Mouse (Mus musculus) intestine, postnatal 0 days (tissue): ENCODE measurements around the gene Abca1. TPM values are rescaled to one million over a fixed set of nuclear protein-coding genes. Genes with fewer than 3 reads are reported as not detected.

Source experiments
- ATAC-seq: fragments of 200-750 bp; cut with Nextera tagmentation; 2 replicates; pipeline ENCODE4 v1.8.0; 2017; ENCODE audit warnings: mild to moderate bottlenecking, moderate TSS enrichment, moderate library complexity
- H3K27ac ChIP-seq: fragments of 300-500 bp; sonication (generic); 2 replicates; pipeline ENCODE4 v1.5.1; 2014; ENCODE audit warnings: mild to moderate bottlenecking, low read depth, low read length, moderate library complexity
- H3K27me3 ChIP-seq: fragments of 300-500 bp; sonication (generic); replicated peaks from 2 replicates; pipeline ENCODE4 v1.6.1; 2014; ENCODE audit warnings: low read length, mixed read lengths; ENCODE audit not compliant: control insufficient read depth, insufficient read depth
- H3K36me3 ChIP-seq: fragments of 300-500 bp; sonication (generic); 2 replicates; pipeline ENCODE4 v1.6.1; 2014; ENCODE audit warnings: mild to moderate bottlenecking, moderate library complexity; ENCODE audit not compliant: control insufficient read depth, insufficient read depth
- H3K4me1 ChIP-seq: fragments of 300-500 bp; sonication (generic); replicated peaks from 2 replicates; pipeline ENCODE4 v1.6.1; 2014; ENCODE audit warnings: antibody characterized with exemption, low read length, mixed read lengths; ENCODE audit not compliant: control insufficient read depth, insufficient read depth
- H3K4me2 ChIP-seq: fragments of 300-500 bp; sonication (generic); replicated peaks from 2 replicates; pipeline ENCODE4 v1.6.1; 2014; ENCODE audit warnings: low read depth, mild to moderate bottlenecking, moderate library complexity
- H3K4me3 ChIP-seq: fragments of 300-500 bp; sonication (generic); 2 replicates; pipeline ENCODE4 v1.5.1; 2014; ENCODE audit warnings: low read depth, low read length
- H3K9ac ChIP-seq: fragments of 300-500 bp; sonication (generic); 2 replicates; pipeline ENCODE4 v1.6.1; 2014; ENCODE audit warnings: mild to moderate bottlenecking, low read depth, low read length
- H3K9me3 ChIP-seq: fragments of 300-500 bp; sonication (generic); 2 replicates; pipeline ENCODE4 v1.6.1; 2016; ENCODE audit warnings: mixed run types; ENCODE audit not compliant: control insufficient read depth
- CTCF ChIP-seq: sonication (generic); IDR thresholded peaks from 2 replicates; pipeline ENCODE4 v1.5.1; 2016; ENCODE audit warnings: low read depth, mild to moderate bottlenecking, control low read depth, antibody characterized with exemption, moderate library complexity
- WGBS: fragments of 180-500 bp; shearing (Covaris S2); extraction: QIAGEN DNeasy Blood & Tissue Kit; methylation state at CpG from one replicate; pipeline ENCODE4 v1.1.7; 2014; 5-methylcytosine and 5-hydroxymethylcytosine counted together
- polyA plus RNA-seq: library from polyadenylated mRNA; unstranded; fragments of >200 nt; fragmentation: Nextera tagmentation; extraction: Ambion mirVana; gene quantifications from 2 replicates; pipeline ENCODE4 v1.2.1, GENCODE M21; 2015

The Abca1 gene
- polyA plus RNA-seq, 1 experiment from 2014 or later = 1.4 TPM

DNA sequence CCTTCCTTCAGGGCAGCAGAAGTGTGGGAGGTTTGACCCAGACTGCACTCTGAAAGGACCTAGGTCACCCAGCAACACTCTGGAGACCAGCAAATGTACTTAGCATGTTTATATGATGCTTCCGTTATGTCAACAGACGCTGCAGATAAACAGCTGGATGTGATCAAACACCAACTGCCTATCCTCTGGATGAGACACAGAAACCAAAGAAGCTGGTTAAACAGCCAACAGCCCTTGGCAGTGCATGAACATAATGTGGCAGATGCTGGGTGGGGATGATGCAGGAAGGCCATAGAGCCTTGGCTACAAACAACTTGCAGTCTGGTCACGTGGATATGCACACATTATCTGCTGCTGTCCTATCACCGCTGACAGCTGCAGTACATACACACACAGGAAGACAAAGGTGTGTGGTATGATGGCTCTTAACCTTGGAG is 47.8 kb downstream of the Abca1 start:
- Histone ChIP-seq H3K27me3 (no peaks in the 10 kb centered on the region), H3K4me3 (no peak overlapping the region), H3K9me3 (no peaks in the 10 kb centered on the region), H3K9ac (no peak overlapping the region), H3K27ac (no peak overlapping the region), H3K4me1 (no peaks in the 10 kb centered on the region), H3K4me2 (no peak overlapping the region), H3K36me3 (peaks cover 5% of the 10 kb centered on the region; the same call in 1 of the 2 replicates)
- TF ChIP-seq CTCF = no peak
- no peak for ATAC-seq
- 52% methylated on average over 4 of the region's 4 CpGs for WGBS

- ATAC-seq = no peak
- Histone ChIP-seq H3K4me1 (no peaks in the 10 kb centered on the region), H3K4me2 (no peak overlapping the region), H3K27ac (no peak overlapping the region), H3K9ac (no peak overlapping the region), H3K4me3 (no peak overlapping the region), H3K9me3 (no peaks in the 10 kb centered on the region), H3K36me3 (peaks cover 5% of the 10 kb centered on the region; the same call in 1 of the 2 replicates), H3K27me3 (no peaks in the 10 kb centered on the region)
- peak; percentile 71 for TF ChIP-seq CTCF
- 25% methylated on average over 5 of the region's 5 CpGs for WGBS
Observed at GRCm38 (mm10) chr4:53110356-53110755, 49.3 kb downstream of the Abca1 start.

DNA sequence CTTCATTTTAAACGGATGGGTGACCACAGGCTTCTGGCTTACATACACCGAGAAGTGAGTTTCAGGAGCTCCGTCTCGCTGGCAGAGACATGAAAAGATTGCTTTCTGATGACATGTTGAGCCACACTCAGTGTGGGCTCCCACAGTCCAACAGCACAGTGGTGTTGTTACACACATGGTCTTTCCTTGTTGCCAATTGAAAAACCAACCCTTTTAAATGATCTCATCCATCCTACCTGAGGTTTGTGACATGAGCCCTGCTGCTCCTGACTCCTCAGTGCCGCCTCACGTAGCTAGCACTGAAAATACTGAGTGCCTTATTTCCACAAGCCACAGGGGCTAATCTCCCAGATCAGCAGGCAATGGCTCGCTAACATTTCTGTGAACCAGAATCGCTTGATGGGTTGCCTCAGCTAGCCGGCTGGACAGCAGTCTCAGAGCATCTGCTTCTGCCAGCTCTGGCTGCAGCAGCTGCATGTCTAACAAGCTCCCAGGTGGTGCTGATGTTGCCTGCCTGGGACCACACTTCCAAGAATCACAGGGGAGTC is 50.2 kb downstream of the Abca1 start:
- no peaks in the 10 kb centered on the region for H3K9me3 ChIP-seq
- H3K36me3 ChIP-seq = peaks cover 5% of the 10 kb centered on the region; the same call in 1 of the 2 replicates
- no peak overlapping the region for H3K4me3 ChIP-seq
- no peak overlapping the region for H3K27ac ChIP-seq
- H3K27me3 ChIP-seq = no peaks in the 10 kb centered on the region
- no peaks in the 10 kb centered on the region for H3K4me1 ChIP-seq
- no peak for TF ChIP-seq CTCF
- no peak overlapping the region for H3K9ac ChIP-seq
- no peak for ATAC-seq
- 72% methylated on average over 9 of the region's 9 CpGs for WGBS
- no peak overlapping the region for H3K4me2 ChIP-seq

- ATAC-seq = no peak
- H3K4me1 ChIP-seq = no peaks in the 10 kb centered on the region
- no peak overlapping the region for H3K9ac ChIP-seq
- H3K27ac ChIP-seq = no peak overlapping the region
- H3K9me3 ChIP-seq = no peaks in the 10 kb centered on the region
- no peak overlapping the region for H3K4me2 ChIP-seq
- H3K27me3 ChIP-seq = no peaks in the 10 kb centered on the region
- no peak for TF ChIP-seq CTCF
- H3K4me3 ChIP-seq = no peak overlapping the region
- 64% methylated on average over 4 of the region's 4 CpGs for WGBS
- peaks cover 5% of the 10 kb centered on the region; the same call in 1 of the 2 replicates for H3K36me3 ChIP-seq
Observed at GRCm38 (mm10) chr4:53108194-53108593, 51.5 kb downstream of the Abca1 start.

DNA sequence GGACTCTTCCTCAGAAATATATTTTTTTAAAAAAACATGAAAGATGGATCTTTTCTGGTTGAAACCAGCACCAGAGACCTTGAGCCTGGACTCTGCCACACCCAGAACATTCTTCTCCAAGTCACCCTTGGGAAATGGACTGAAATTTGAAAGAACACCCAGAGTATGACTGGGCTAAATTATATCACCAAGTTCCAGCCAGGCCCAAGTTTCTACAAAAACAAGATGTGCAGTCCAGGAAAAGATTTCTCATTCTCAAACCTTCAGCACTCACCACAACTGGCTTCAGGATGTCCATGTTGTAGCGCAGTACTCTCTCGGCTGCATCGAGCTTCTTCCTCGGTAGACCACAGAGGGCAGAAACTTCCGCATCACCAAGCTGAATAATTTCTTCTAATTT is 53.0 kb downstream of the Abca1 start:
- Histone ChIP-seq H3K36me3 (no peaks in the 10 kb centered on the region), H3K9ac (no peak overlapping the region), H3K4me3 (no peak overlapping the region), H3K4me1 (no peaks in the 10 kb centered on the region), H3K9me3 (no peaks in the 10 kb centered on the region), H3K27me3 (no peaks in the 10 kb centered on the region), H3K4me2 (no peak overlapping the region), H3K27ac (no peak overlapping the region)
- TF ChIP-seq CTCF = no peak
- 95% methylated on average over 5 of the region's 5 CpGs for WGBS
- ATAC-seq = no peak

DNA sequence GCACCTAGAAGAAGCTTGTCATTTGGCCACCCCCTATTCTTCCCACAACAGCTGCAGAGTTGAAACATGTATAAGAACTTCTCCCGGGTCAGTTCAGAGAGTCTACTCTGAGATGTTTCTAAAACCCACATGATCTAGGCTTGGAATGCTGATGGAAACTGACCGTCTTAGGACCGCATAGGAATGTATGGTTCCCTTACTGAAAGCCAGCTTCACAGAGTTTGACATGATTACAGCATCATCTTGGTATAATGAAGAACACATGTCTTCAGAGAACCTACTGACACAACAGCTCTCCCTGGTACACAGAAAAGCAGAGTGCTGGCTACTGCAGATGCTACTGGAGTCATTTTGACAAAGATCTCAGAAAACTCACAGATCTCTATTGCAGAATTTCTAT is 53.6 kb downstream of the Abca1 start:
- Histone ChIP-seq H3K27me3 (no peaks in the 10 kb centered on the region), H3K36me3 (no peaks in the 10 kb centered on the region), H3K4me2 (no peak overlapping the region), H3K4me3 (no peak overlapping the region), H3K4me1 (no peaks in the 10 kb centered on the region), H3K27ac (no peak overlapping the region), H3K9ac (no peak overlapping the region), H3K9me3 (no peaks in the 10 kb centered on the region)
- 86% methylated on average over 3 of the region's 3 CpGs for WGBS
- no peak for TF ChIP-seq CTCF
- no peak for ATAC-seq

DNA sequence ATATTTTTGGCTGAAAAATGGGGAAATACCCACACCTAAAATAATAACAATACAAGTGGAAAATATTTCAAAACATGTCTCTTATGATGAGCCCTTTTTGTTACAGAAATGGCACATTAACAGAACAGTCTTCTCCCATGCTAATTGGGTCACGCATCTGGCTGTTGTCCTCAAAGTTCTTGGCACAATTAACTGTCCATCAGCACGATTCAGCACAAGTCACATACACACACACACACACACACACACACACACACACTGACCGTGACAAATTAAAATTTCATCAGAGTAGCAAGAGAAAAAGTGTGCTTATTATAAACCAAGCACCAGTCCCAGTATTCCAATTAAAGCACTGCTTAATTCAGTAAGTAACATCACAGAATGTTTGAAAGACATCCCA is 55.1 kb downstream of the Abca1 start:
- H3K36me3 ChIP-seq = no peaks in the 10 kb centered on the region
- H3K4me2 ChIP-seq = no peak overlapping the region
- no peak overlapping the region for H3K9ac ChIP-seq
- H3K27me3 ChIP-seq = no peaks in the 10 kb centered on the region
- H3K27ac ChIP-seq = no peak overlapping the region
- WGBS = 84% methylated on average over 3 of the region's 3 CpGs
- no peak for ATAC-seq
- H3K9me3 ChIP-seq = no peaks in the 10 kb centered on the region
- TF ChIP-seq CTCF = no peak
- H3K4me1 ChIP-seq = no peaks in the 10 kb centered on the region
- H3K4me3 ChIP-seq = no peak overlapping the region
